Mouse (Mus musculus) embryonic facial prominence, embryonic 14.5 days (tissue): ENCODE results near the gene Ranbp2. TPM values are rescaled to one million over a fixed set of nuclear protein-coding genes. Genes with fewer than 3 reads are reported as not detected.

ENCODE experiments used
- ATAC-seq: fragments of 200-750 bp; cut with Nextera tagmentation; 2 replicates; pipeline ENCODE4 v1.8.0; 2017; ENCODE audit warnings: low read depth, moderate number of reproducible peaks, moderate TSS enrichment
- DNase-seq: peaks from one replicate; pipeline ENCODE4 v3.0.0-alpha.2; 2015; ENCODE audit warnings: low spot score
- H3K27ac ChIP-seq: fragments of 300-500 bp; sonication (generic); replicated peaks from 2 replicates; pipeline ENCODE4 v1.5.1; 2014; ENCODE audit warnings: low read depth, mild to moderate bottlenecking, low read length, moderate library complexity
- H3K27me3 ChIP-seq: fragments of 300-500 bp; sonication (generic); replicated peaks from 2 replicates; pipeline ENCODE4 v1.6.1; 2014; ENCODE audit warnings: low read length; ENCODE audit not compliant: control insufficient read depth, insufficient read depth
- H3K36me3 ChIP-seq: fragments of 300-500 bp; sonication (generic); 2 replicates; pipeline ENCODE4 v1.6.1; 2014; ENCODE audit warnings: low read length, mixed read lengths; ENCODE audit not compliant: control insufficient read depth, insufficient read depth
- H3K4me1 ChIP-seq: fragments of 300-500 bp; sonication (generic); 2 replicates; pipeline ENCODE4 v1.6.1; 2014; ENCODE audit warnings: antibody characterized with exemption, low read length; ENCODE audit not compliant: control insufficient read depth, insufficient read depth
- H3K4me2 ChIP-seq: fragments of 300-500 bp; sonication (generic); 2 replicates; pipeline ENCODE4 v1.6.1; 2014; ENCODE audit warnings: low read depth, mild to moderate bottlenecking, low read length, moderate library complexity, mixed read lengths
- H3K4me3 ChIP-seq: fragments of 300-500 bp; sonication (generic); 2 replicates; pipeline ENCODE4 v1.5.1; 2014; ENCODE audit warnings: low read depth, mild to moderate bottlenecking, low read length
- H3K9ac ChIP-seq: fragments of 300-500 bp; sonication (generic); 2 replicates; pipeline ENCODE4 v1.6.1; 2014; ENCODE audit warnings: low read depth, mild to moderate bottlenecking, low read length, moderate library complexity, mixed read lengths
- H3K9me3 ChIP-seq: fragments of 300-500 bp; sonication (generic); 2 replicates; pipeline ENCODE4 v1.6.1; 2016; ENCODE audit warnings: low read length; ENCODE audit not compliant: control insufficient read depth
- WGBS: fragments of 180-500 bp; shearing (Covaris S2); extraction: QIAGEN DNeasy Blood & Tissue Kit; methylation state at CpG from one replicate; pipeline ENCODE4 v1.1.7; 2014; 5-methylcytosine and 5-hydroxymethylcytosine counted together
- polyA plus RNA-seq: library from polyadenylated mRNA; unstranded; fragments of >200 nt; fragmentation: Nextera tagmentation; extraction: Ambion mirVana; gene quantifications from 2 replicates; pipeline ENCODE4 v1.2.1, GENCODE M21; 2014

The Ranbp2 gene
- 29.3 and 29.9 TPM in 2 replicates for polyA plus RNA-seq

DNA sequence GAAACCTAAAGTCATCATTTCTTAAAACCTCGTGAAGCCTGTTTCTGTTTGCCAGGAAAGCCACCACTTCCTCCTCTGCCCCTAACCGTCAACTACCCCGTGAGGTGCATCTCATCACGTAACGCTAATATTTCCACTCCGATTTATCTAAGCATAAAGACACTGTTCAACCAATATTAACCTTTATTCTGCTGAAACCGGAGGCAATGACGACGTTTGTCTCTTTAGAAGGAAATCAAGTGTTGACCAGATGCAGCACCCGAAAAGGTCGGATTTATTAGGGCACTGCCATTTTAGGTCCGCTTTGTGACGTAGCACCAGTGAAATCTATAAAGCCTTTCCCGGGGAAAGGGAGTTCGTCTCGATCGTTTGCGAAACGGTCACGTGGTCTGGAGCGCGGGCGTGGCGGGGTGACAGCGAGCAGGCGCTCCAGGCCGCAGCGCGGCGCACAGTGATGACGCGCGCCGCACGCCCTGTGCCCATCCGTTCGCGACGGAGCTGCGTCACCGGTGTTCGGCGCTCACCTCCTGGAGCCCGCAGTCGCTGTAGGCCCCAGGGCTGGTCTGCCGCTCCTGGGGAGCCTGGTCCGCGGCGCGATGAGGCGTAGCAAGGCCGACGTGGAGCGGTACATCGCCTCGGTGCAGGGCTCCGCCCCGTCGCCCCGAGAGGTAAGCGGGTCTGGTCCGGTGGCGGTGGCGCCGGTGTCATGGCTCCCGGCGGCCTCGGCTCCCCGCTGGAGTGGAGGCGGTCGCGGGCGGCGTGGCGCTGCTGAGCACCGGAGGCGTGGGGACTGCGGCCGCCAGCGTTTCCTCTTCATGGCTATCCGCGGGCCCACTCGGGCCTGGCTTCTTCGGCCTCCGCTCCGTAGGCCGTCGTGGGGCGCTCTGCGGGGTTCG lies at the start of gene Ranbp2:
TSS of gene Ranbp2 (plus strand) at position 537 of the 896 bp plus-strand sequence.
- H3K4me1 ChIP-seq = peaks cover 2% of the 10 kb centered on the region; the same call in 1 of the 2 replicates
- H3K4me2 ChIP-seq = peak within 1 kb of the TSS; percentile 65
- DNase-seq = peak; percentile 99
- H3K27ac ChIP-seq = peak within 1 kb of the TSS; percentile 97
- under 1% methylated on average over 49 of the region's 91 CpGs for WGBS
- peak within 1 kb of the TSS; percentile 98 for H3K4me3 ChIP-seq
- H3K9ac ChIP-seq = peak within 1 kb of the TSS; percentile 98
- ATAC-seq = peak; percentile 98
- no peaks in the 10 kb centered on the region for H3K36me3 ChIP-seq
- H3K27me3 ChIP-seq = no peaks in the 10 kb centered on the region
- no peaks in the 10 kb centered on the region for H3K9me3 ChIP-seq

DNA sequence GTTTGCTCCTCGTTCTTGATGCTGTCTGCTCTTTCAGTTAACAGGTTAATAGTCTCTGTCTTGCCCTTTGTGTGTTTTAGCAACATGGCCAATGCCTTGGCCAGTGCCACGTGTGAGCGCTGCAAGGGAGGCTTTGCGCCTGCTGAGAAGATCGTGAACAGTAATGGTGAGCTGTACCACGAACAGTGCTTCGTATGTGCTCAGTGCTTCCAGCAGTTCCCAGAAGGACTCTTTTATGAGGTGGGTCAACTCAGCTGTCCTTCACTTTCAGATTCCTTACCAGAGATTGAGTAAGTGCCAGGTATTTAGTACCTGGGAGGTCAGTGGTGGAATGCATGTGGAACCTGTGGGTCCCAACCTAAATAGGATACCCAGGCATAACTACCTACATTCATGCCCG lies 47.8 kb upstream of the Ranbp2 start:
- Histone ChIP-seq H3K4me3 (no peak overlapping the region), H3K9ac (no peak overlapping the region), H3K4me2 (no peak overlapping the region), H3K4me1 (no peaks in the 10 kb centered on the region), H3K36me3 (peaks cover 30% of the 10 kb centered on the region), H3K9me3 (no peaks in the 10 kb centered on the region), H3K27ac (no peak overlapping the region), H3K27me3 (no peaks in the 10 kb centered on the region)
- WGBS = 92% methylated on average over 8 of the region's 8 CpGs
- DNase-seq (no peak), ATAC-seq (no peak)

DNA sequence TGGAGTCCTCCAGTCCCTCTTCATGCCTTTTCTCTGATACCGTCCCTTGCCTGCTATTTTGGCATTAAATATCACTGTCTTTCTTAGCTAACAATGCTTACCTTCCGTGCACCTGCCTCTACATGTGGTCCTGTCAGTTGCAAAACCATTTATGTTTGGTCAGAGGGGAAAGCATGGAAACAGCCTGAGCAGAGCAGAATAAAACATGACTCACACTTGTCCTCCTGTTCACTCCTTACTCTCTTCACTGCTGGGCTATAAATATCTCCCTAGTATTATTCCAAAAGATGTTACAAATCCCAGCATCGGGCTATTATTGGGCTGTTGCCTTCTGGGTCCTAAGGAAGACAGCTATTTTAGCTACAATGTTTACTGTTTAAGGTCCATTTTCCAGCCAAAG lies 44.9 kb upstream of the Ranbp2 start:
- DNase-seq (no peak), ATAC-seq (no peak)
- no peaks in the 10 kb centered on the region for H3K27me3 ChIP-seq
- H3K4me2 ChIP-seq = no peak overlapping the region
- H3K4me3 ChIP-seq = no peak overlapping the region
- H3K36me3 ChIP-seq = peaks cover 40% of the 10 kb centered on the region
- H3K9me3 ChIP-seq = no peaks in the 10 kb centered on the region
- WGBS = 87% methylated on average over 3 of the region's 3 CpGs
- no peak overlapping the region for H3K27ac ChIP-seq
- H3K9ac ChIP-seq = no peak overlapping the region
- H3K4me1 ChIP-seq = no peaks in the 10 kb centered on the region

DNA sequence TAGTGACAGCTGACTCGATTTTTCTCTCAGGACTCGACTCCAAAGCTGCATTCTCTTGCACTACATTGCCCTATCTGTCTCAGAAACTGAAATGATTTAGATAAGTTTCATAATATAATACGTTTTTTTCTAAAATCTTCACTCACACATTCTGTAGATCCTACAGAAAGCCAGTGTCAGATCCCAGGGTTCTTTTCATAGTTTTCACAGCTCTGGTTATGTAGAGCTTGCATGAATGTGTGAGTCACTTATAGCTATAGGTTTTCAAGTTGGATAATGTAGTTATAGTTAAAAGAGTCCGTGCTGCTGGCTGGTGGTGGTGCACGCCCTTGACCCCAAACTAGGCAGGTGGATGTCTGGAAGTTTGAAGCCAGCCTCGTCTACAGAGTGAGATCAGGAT lies 42.1 kb upstream of the Ranbp2 start:
- ATAC-seq (no peak), DNase-seq (no peak)
- Histone ChIP-seq H3K27me3 (no peaks in the 10 kb centered on the region), H3K9me3 (no peaks in the 10 kb centered on the region), H3K36me3 (peaks cover 48% of the 10 kb centered on the region), H3K4me1 (no peaks in the 10 kb centered on the region), H3K4me3 (no peak overlapping the region), H3K9ac (no peak overlapping the region), H3K27ac (no peak overlapping the region), H3K4me2 (no peak overlapping the region)
- WGBS = 86% methylated on average over 6 of the region's 6 CpGs

DNA sequence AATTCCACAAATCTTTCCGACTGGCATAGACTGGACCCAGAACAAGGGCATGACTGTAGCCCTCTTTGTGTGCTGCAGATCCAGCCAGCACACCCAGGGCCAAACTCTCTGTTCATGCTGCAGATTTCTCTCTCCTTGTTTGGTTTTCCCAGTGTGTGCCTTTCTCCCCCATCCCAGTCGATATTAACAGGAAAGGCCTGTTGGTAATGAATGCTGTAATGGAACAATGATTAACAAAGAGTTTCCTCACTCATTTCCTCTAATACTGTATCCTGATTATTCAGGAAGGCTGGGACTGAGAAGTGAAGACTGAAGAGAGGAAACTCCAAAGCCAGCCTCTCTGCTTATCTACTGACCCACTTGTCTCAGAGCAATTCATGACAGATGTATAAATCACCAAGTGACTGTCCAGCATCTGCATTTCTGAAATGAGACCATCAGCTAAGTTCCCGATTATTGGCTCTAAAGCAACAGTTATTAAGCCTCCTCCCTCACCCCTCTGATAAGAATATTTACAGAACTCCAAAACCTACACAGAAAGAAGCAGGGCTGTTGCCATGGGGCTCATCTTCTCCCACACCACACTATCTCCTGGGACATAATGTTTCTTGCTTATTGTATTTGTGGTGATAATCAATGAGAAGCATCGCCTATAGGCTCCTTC lies 41.3 kb upstream of the Ranbp2 start:
- peaks cover 55% of the 10 kb centered on the region for H3K36me3 ChIP-seq
- no peak overlapping the region for H3K4me3 ChIP-seq
- ATAC-seq (no peak), DNase-seq (no peak)
- H3K4me2 ChIP-seq = no peak overlapping the region
- no peaks in the 10 kb centered on the region for H3K9me3 ChIP-seq
- H3K9ac ChIP-seq = no peak overlapping the region
- H3K4me1 ChIP-seq = no peaks in the 10 kb centered on the region
- no peak overlapping the region for H3K27ac ChIP-seq
- no peaks in the 10 kb centered on the region for H3K27me3 ChIP-seq
- WGBS = 82% methylated on average over 4 of the region's 4 CpGs

DNA sequence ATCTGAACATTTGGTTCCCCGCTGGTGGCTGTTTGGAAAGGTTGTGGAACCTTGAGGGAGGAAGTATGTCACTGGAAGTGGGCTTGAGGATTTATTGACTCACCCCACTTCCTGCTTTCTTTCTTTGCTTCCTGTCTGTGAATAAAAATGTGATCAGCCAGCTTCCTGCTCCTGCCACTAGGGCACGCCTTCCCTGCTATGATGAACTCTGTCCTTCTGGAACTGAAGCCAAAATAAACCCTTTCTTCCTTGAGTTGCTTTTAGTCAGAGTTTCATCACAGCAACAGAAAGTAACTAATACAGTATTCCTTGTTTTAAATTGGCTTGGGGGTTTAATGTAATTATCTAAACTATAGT lies 40.8 kb upstream of the Ranbp2 start:
- no peaks in the 10 kb centered on the region for H3K9me3 ChIP-seq
- no peak overlapping the region for H3K4me2 ChIP-seq
- H3K27me3 ChIP-seq = no peaks in the 10 kb centered on the region
- ATAC-seq (no peak), DNase-seq (no peak)
- WGBS = 82% methylated on average over 2 of the region's 2 CpGs
- peaks cover 57% of the 10 kb centered on the region for H3K36me3 ChIP-seq
- H3K4me3 ChIP-seq = no peak overlapping the region
- H3K4me1 ChIP-seq = no peaks in the 10 kb centered on the region
- no peak overlapping the region for H3K27ac ChIP-seq
- no peak overlapping the region for H3K9ac ChIP-seq

DNA sequence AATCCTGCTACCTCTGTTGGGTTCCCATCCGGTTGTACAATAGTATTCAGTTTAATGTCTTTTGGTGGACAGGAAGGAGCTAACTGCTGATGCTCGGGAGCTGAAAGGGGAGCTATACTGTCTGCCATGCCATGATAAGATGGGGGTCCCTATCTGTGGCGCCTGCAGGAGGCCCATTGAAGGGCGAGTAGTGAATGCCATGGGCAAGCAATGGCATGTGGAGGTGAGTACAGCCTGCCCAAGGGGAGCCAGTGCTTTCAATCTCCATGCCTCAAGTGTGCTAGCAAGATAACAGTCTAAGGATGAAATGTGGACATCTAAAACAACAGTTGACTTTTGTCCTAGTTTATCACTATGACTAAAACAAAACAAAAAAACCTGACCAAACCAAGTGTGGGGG lies 34.4 kb upstream of the Ranbp2 start:
- DNase-seq (no peak), ATAC-seq (no peak)
- Histone ChIP-seq H3K9me3 (no peaks in the 10 kb centered on the region), H3K4me2 (no peak overlapping the region), H3K4me1 (no peaks in the 10 kb centered on the region), H3K36me3 (peaks cover 76% of the 10 kb centered on the region), H3K4me3 (no peak overlapping the region), H3K27me3 (no peaks in the 10 kb centered on the region), H3K9ac (no peak overlapping the region), H3K27ac (no peak overlapping the region)
- 95% methylated on average over 4 of the region's 4 CpGs for WGBS

DNA sequence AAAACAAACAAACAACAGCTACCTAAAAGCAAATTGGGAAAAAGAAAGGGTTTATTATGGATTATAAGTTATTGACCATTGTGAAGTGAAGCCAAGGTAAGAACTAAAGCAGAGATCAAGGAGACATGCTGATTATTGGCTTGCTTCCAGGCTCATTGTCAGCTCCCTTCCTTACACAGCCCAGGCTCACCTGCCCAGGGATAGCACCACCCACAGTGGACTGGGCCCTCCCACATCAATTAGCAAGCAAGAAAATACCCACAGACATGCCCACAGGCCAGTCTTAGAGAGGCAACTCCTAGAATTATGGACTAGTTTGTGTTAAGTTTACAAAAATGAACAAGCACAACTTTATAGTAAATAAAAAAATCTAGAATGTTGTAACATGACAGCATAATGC lies 33.9 kb upstream of the Ranbp2 start:
- ATAC-seq = no peak
- Histone ChIP-seq H3K27me3 (no peaks in the 10 kb centered on the region), H3K36me3 (peaks cover 81% of the 10 kb centered on the region), H3K9ac (no peak overlapping the region), H3K27ac (no peak overlapping the region), H3K4me1 (no peaks in the 10 kb centered on the region), H3K4me2 (no peak overlapping the region), H3K9me3 (no peaks in the 10 kb centered on the region), H3K4me3 (no peak overlapping the region)
- no peak for DNase-seq
